Mouse (Mus musculus) myocyte (in vitro differentiated cells): Measurements from ENCODE around the gene Mrpl14. TPM values are rescaled to one million over a fixed set of nuclear protein-coding genes. Genes with fewer than 3 reads are reported as not detected.

Experiments used
- H3K27me3 ChIP-seq: one replicate; pipeline ENCODE4 v1.6.1; 2011; ENCODE audit not compliant: control insufficient read depth, insufficient read depth, insufficient read length
- H3K36me3 ChIP-seq: one replicate; pipeline ENCODE4 v1.6.1; 2011; ENCODE audit not compliant: control insufficient read depth, insufficient read depth
- H3K4me2 ChIP-seq: one replicate; pipeline ENCODE4 v1.6.1; 2011; ENCODE audit warnings: low read depth, control low read depth
- H3K4me3 ChIP-seq: one replicate; pipeline ENCODE4 v1.5.1; 2011; ENCODE audit warnings: mild to moderate bottlenecking, control low read depth, moderate library complexity
- H3K79me2 ChIP-seq: one replicate; pipeline ENCODE4 v1.6.1; 2011; ENCODE audit not compliant: control insufficient read depth, insufficient read depth
- H3ac ChIP-seq: one replicate; pipeline ENCODE4 v1.6.1; 2011; ENCODE audit not compliant: control insufficient read depth, insufficient read length
- CEBPB ChIP-seq: IDR thresholded peaks from 2 replicates; pipeline ENCODE4 v1.6.1; 2011; ENCODE audit warnings: mild to moderate bottlenecking, moderate library complexity; ENCODE audit not compliant: poor library complexity, insufficient read depth, severe bottlenecking
- E2F4 ChIP-seq: IDR thresholded peaks from one replicate; pipeline ENCODE4 v1.6.1; 2011; ENCODE audit warnings: mild to moderate bottlenecking, control low read depth, moderate library complexity; ENCODE audit not compliant: insufficient read depth
- MAX ChIP-seq: IDR thresholded peaks from one replicate; pipeline ENCODE4 v1.6.1; 2011; ENCODE audit warnings: low read depth, mild to moderate bottlenecking, control low read depth
- MYOD1 ChIP-seq, 3 experiments: IDR thresholded peaks; one replicate each; pipeline ENCODE4 v1.6.1; 2011; ENCODE audit warnings: control low read depth in 2 of 3, low read depth in 2 of 3, mild to moderate bottlenecking in 2 of 3, moderate library complexity in 1 of 3; ENCODE audit not compliant: insufficient read length in 2 of 3, control insufficient read depth in 1 of 3
- MYOG ChIP-seq, 3 experiments: IDR thresholded peaks; one replicate each; pipeline ENCODE4 v1.6.1; 2011; ENCODE audit warnings: control low read depth in 2 of 3, low read depth in 2 of 3, mild to moderate bottlenecking in 2 of 3; ENCODE audit not compliant: insufficient read length in 2 of 3, control insufficient read depth in 1 of 3, insufficient read depth in 1 of 3
- POLR2A ChIP-seq: IDR thresholded peaks from one replicate; pipeline ENCODE4 v1.6.1; 2011; ENCODE audit warnings: low read depth, mild to moderate bottlenecking, control low read depth, moderate library complexity; ENCODE audit not compliant: insufficient read length
- POLR2AphosphoS2 ChIP-seq: IDR thresholded peaks from one replicate; pipeline ENCODE4 v1.6.1; 2011; ENCODE audit warnings: low read depth, control low read depth; ENCODE audit not compliant: insufficient read length
- REST ChIP-seq: IDR thresholded peaks from one replicate; pipeline ENCODE4 v1.6.1; 2011; ENCODE audit warnings: mild to moderate bottlenecking, control low read depth, moderate library complexity; ENCODE audit not compliant: insufficient read depth, insufficient read length
- SRF ChIP-seq: IDR thresholded peaks from one replicate; pipeline ENCODE4 v1.6.1; 2011; ENCODE audit warnings: low read depth; ENCODE audit not compliant: control insufficient read depth, insufficient read length
- TCF12 ChIP-seq: IDR thresholded peaks from one replicate; pipeline ENCODE4 v1.6.1; 2011; ENCODE audit warnings: mild to moderate bottlenecking, control low read depth; ENCODE audit not compliant: poor library complexity, insufficient read depth, severe bottlenecking
- TCF3 ChIP-seq: IDR thresholded peaks from one replicate; pipeline ENCODE4 v1.6.1; 2011; ENCODE audit warnings: low read depth, control low read depth; ENCODE audit not compliant: insufficient read length
- USF1 ChIP-seq: IDR thresholded peaks from one replicate; pipeline ENCODE4 v1.6.1; 2011; ENCODE audit warnings: low read depth, mild to moderate bottlenecking, control low read depth, moderate library complexity
- polyA plus RNA-seq: library from polyadenylated mRNA; unstranded; fragments of >200 nt; fragmentation: generic; extraction: Trizol; gene quantifications from one replicate; pipeline ENCODE4 v1.2.1, GENCODE M21; 2012; ENCODE audit warnings: missing spikeins

Mrpl14 gene
- polyA plus RNA-seq, 1 experiment, result 276 TPM

DNA sequence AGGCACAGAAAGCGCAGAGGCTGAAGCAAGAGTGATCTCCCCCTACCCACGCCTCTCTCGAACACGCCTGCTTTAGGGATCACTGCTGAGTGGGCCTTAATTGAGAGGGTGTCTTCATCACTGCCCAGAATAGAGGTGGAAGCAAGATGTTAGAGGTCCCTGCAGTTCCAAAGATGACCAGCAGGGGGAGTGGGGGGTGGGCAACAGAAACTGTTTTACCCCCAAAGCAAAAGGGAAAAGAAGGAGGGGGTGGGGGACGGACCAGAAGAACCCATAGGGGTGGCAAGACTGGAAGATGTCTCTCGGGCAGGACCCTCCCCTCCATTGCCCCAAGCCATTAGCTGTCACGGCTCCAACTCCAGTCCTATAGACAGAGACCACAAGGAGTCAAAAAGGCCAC is 8.0 kb upstream of the Mrpl14 start:
- Histone ChIP-seq H3K36me3 (no peaks in the 10 kb centered on the region), H3K4me3 (no peak overlapping the region), H3K27me3 (no peaks in the 10 kb centered on the region), H3ac (no peak overlapping the region), H3K79me2 (peaks cover 21% of the 10 kb centered on the region), H3K4me2 (no peak overlapping the region)
- TF ChIP-seq MYOD1 (IDR thresholded peaks at IDR 0.05; ENCODE audit: control insufficient read depth in 1 of 3, insufficient read length in 2 of 3, low read depth in 2 of 3) (no peak), MYOG (IDR thresholded peaks at IDR 0.05; ENCODE audit: control insufficient read depth in 1 of 3, insufficient read depth in 1 of 3, insufficient read length in 2 of 3, low read depth in 2 of 3) (no peak), TCF12 (no peak), TCF3 (no peak), MAX (no peak), CEBPB (no peak), SRF (no peak), POLR2A (no peak), REST (no peak), POLR2AphosphoS2 (no peak), E2F4 (no peak), USF1 (no peak)

DNA sequence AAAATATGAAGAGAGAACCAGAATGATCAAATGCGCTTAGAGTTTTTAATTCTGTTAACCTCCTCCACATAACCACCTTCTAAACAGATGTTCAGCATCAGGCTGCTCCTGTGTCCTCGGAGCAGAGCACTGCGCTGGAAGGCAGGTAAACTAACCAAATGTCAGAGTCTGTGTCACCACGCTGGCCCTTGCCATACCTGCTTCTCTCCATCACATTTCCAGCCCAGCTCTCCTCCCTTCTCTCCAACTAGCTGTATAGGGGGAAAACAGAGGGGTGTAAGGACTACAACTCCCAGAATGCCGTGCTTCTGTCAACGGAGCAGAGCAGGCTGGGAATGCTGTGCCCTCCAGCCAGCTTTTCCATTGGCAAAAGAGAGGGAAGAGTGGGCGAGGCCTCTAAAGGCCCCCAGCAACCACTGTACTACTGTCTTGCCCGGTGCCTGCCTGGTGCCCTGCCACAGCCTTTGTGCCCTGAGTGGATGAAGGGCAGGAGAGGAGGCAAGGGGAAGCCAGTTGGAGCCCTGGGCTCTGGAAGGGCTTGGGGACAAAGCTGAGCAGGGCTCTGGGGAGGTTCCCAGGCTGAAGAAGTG is 5.6 kb upstream of the Mrpl14 start:
- Histone ChIP-seq H3K79me2 (peaks cover 45% of the 10 kb centered on the region), H3ac (no peak overlapping the region), H3K36me3 (no peaks in the 10 kb centered on the region), H3K4me2 (peak overlapping the region; percentile 30), H3K27me3 (no peaks in the 10 kb centered on the region), H3K4me3 (no peak overlapping the region)
- TF ChIP-seq MYOG (IDR thresholded peaks at IDR 0.05; ENCODE audit: control insufficient read depth in 1 of 3, insufficient read depth in 1 of 3, insufficient read length in 2 of 3, low read depth in 2 of 3) (no peak), REST (no peak), CEBPB (no peak)

DNA sequence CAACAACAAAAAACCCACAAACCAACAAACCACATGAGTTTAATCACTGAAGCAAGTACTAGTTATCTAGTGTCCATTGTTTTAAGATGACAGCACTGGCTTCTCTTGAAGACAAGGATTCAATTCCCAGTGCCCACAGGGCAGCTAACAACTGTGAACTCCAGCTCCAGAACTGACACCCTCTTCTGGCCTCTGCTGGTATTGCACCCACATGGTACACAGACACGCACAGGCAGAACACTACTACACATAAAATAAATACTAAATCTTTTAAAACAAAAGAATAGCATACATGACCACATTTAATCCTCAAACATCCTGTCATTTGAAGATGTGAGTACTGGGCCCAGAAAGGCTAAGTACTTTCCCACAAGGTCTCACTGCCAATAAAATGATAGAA is 4.5 kb upstream of the Mrpl14 start:
- Histone ChIP-seq H3ac (no peak overlapping the region), H3K36me3 (no peaks in the 10 kb centered on the region), H3K79me2 (peaks cover 54% of the 10 kb centered on the region), H3K4me3 (no peak overlapping the region), H3K27me3 (no peaks in the 10 kb centered on the region), H3K4me2 (no peak overlapping the region)
- no peak for TF ChIP-seq TCF12
- no peak for TF ChIP-seq MYOD1 (IDR thresholded peaks at IDR 0.05; ENCODE audit: control insufficient read depth in 1 of 3, insufficient read length in 2 of 3, low read depth in 2 of 3)
- no peak for TF ChIP-seq SRF
- TF ChIP-seq REST, result no peak
- no peak for TF ChIP-seq TCF3

DNA sequence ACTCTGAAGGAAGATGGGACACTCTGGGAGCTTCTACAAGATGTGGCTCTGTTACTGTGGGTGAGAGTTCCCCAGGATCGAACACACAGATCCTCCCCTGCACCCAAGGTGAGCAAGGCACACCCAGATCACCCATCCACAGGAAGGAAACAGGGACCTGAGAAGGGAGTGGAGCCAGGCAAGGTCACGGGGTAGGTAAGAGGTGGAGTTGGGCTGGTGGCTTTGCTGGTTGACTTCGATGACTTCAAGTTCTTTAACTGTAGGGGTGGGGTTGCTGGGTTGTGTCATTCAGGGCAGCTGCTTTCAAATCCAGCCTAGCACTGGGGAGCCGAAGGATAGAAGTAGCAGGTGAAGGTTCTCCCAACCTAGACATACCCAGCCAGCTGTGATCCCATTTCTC is 3.3 kb upstream of the Mrpl14 start:
- no peak for TF ChIP-seq REST
- TF ChIP-seq MYOD1 (IDR thresholded peaks at IDR 0.05; ENCODE audit: control insufficient read depth in 1 of 3, insufficient read length in 2 of 3, low read depth in 2 of 3), result no peak
- no peak for TF ChIP-seq TCF3
- TF ChIP-seq SRF, result no peak
- no peak for TF ChIP-seq POLR2AphosphoS2
- no peak for TF ChIP-seq MAX
- TF ChIP-seq POLR2A, result no peak
- no peak for TF ChIP-seq E2F4
- no peak for TF ChIP-seq MYOG (IDR thresholded peaks at IDR 0.05; ENCODE audit: control insufficient read depth in 1 of 3, insufficient read depth in 1 of 3, insufficient read length in 2 of 3, low read depth in 2 of 3)
- TF ChIP-seq TCF12, result no peak
- TF ChIP-seq USF1, result no peak
- TF ChIP-seq CEBPB, result no peak
- Histone ChIP-seq H3K4me3 (no peak overlapping the region), H3ac (no peak overlapping the region), H3K36me3 (no peaks in the 10 kb centered on the region), H3K27me3 (no peaks in the 10 kb centered on the region), H3K79me2 (peaks cover 66% of the 10 kb centered on the region), H3K4me2 (no peak overlapping the region)

DNA sequence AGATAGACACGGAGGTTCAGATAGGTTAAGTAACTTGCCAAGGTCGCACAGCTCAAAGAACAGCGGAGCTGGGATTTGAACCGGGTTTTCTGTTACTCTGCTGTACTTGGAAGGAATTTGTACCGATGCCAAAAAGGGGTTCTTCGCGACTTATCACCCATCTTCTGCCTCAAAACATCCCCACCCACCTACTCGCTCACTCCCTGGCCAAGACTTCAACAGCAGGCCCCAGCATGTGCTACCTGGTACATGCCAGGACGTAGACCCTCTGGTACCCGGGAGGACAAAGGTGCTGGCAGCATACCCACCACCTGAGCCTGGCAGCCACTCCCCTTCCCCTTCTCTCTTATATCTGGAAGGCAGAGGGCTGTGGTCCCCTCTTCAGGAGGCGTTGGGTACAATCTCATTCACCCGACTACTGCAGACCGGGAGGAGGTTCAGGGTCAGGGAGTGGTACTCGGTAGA is 1.4 kb upstream of the Mrpl14 start:
- TF ChIP-seq CEBPB, result no peak
- TF ChIP-seq SRF, result no peak
- no peak for TF ChIP-seq MYOG (IDR thresholded peaks at IDR 0.05; ENCODE audit: control insufficient read depth in 1 of 3, insufficient read depth in 1 of 3, insufficient read length in 2 of 3, low read depth in 2 of 3)
- no peak for TF ChIP-seq POLR2A
- no peak for TF ChIP-seq REST
- no peak for TF ChIP-seq POLR2AphosphoS2
- no peak for TF ChIP-seq E2F4
- no peak for TF ChIP-seq TCF3
- no peak for TF ChIP-seq MYOD1 (IDR thresholded peaks at IDR 0.05; ENCODE audit: control insufficient read depth in 1 of 3, insufficient read length in 2 of 3, low read depth in 2 of 3)
- no peak for TF ChIP-seq MAX
- TF ChIP-seq USF1, result no peak
- TF ChIP-seq TCF12, result no peak
- H3K4me2 ChIP-seq, result peak overlapping the region; percentile 73
- H3K36me3 ChIP-seq, result no peaks in the 10 kb centered on the region
- H3K4me3 ChIP-seq, result peak overlapping the region; percentile 94
- H3ac ChIP-seq, result peak overlapping the region; percentile 55
- H3K79me2 ChIP-seq, result peaks cover 82% of the 10 kb centered on the region
- no peaks in the 10 kb centered on the region for H3K27me3 ChIP-seq
